Mouse (Mus musculus): ENCODE results near the gene Nudt19. TPM values are rescaled to one million over a fixed set of nuclear protein-coding genes. Genes with fewer than 3 reads are reported as not detected.

Nudt19 gene
- total and polyA plus RNA-seq, 3 experiments, result 30.1 to 122 (median 85.6) TPM

DNA sequence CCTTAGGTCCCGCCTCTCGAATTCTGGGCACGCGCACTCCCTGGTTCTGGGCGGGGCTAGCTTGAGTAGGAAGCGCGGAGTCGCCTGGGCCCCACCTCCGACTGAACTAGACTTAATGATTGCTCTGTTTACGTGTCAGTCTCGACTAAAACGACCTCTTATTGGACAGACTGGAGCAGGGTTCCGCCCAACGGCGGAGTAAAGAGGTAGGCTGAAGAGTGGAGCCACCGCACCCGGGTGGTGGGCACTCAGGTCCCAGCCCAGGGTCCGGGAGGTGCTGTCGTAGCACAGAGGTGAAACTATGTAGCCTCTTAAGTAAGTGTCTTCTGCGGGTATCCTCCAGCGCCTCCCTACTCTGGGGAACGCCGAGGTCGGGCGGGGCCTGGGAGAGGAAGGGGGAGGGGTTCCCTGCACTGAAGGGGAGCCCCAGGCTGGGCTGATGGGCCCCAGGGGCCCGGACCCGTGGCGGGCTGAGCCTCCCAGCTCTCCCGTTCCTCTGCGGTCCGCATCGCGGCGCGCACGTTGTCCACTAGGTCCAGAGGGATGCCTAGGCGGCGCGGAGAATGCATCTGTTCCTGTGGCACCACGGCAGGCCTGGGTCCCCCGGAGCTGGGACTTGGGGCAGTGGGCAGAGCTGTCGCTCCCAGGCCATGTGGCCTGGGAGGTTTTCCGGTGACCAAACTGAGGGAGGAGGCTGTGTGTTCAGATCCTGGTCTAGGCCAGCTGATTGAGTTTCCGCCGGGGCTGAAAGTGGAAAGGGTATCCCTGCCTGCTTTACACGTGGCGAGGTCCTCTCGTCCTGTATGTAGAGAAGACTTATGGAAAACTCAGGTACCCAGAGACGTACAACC is 30.2 kb upstream of the Nudt19 start, which contains the start of gene Ankrd27:
Ankrd27 (plus strand) TSS at position 190 of the 851 bp plus-strand sequence.
- no peaks in the 10 kb centered on the region; the same call in 1 of the 2 replicates for H3K9me3 ChIP-seq (replicated peaks)
- peaks cover 73% of the 10 kb centered on the region for H3K4me1 ChIP-seq (ENCODE audit: insufficient read depth, low read depth, low read length)
- peaks cover 24% of the 10 kb centered on the region for H3K36me3 ChIP-seq (replicated peaks)
- DNase-seq (ENCODE audit: low spot score) (peak; percentile 85), ATAC-seq (ENCODE audit: extremely low read depth, insufficient number of reproducible peaks, low FRiP score, poor library complexity, severe bottlenecking) (peak; percentile 72)
- peaks cover 15% of the 10 kb centered on the region; the same call in 1 of the 2 replicates for H3K27me3 ChIP-seq (ENCODE audit: insufficient read depth, low read length)
- peak within 1 kb of the TSS; percentile 95 for H3K4me3 ChIP-seq (ENCODE audit: low read depth, low read length)
- no peak for TF ChIP-seq POLR2AphosphoS5 (IDR thresholded peaks at IDR 0.05; ENCODE audit: insufficient replicate concordance, low read depth, low read length)
- no peak for TF ChIP-seq CTCF (IDR thresholded peaks at IDR 0.05; ENCODE audit: low read depth, low read length)
- TF ChIP-seq TAL1 (conservative IDR thresholded peaks at IDR 0.05; ENCODE audit: low read depth, low read length), result no peak
- no peak for TF ChIP-seq GATA2 (IDR thresholded peaks at IDR 0.05; ENCODE audit: borderline replicate concordance, low read depth, low read length)
- TF ChIP-seq GATA1 (IDR thresholded peaks at IDR 0.05; ENCODE audit: borderline replicate concordance, low read length), result no peak

DNA sequence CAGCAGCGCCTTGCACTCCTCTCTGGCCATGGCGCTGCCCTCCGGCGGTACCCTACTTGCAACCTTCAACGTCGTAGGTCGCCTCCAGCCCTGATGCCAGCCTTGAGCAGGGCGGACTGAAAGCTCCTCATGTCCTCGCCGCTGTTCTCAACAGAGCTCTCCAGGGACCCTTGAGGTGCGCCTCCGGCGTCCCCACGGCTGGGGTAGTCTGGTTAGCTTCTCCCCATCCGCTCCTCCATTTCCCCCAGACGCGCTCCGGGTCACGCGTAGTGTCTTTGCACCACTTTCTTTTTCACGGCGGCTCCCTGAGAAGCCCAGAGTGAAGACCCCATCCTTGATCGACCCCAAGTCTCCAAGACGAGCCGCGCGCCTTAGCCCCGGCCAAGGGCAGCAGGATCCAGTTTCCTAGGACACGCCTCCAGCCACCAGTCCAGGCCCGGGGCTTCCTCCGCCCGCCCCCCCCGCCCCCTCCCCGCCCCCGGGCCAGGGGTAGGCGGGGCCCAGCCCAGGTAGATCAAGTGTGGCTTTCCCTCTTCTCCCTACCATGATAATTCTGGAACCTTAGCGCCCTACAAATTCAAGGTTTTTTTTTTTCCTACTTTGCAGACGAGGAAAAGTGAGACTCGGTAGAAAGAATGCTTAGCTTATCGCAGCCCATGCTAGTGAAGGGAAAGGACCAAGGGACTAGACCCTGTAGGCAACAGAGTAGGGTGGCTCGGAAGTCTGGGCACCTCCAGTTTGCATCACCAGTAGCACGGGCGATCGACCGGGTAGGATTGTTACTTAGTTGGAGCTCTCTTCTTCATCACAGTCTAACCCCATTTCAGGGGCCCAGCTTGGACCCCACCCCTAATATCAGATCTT is 29.3 kb upstream of the Nudt19 start, which contains the start of gene Rgs9bp:
Rgs9bp (minus strand) TSS at position 392 of the 864 bp plus-strand sequence.
- peak within 1 kb of the TSS; percentile 95 for H3K4me3 ChIP-seq (ENCODE audit: low read depth, low read length)
- H3K27me3 ChIP-seq (ENCODE audit: insufficient read depth, low read length), result peaks cover 15% of the 10 kb centered on the region; the same call in 1 of the 2 replicates
- 0 out of 2 replicates have a peak, but pooled peaks have one; percentile 6 for ATAC-seq (ENCODE audit: extremely low read depth, insufficient number of reproducible peaks, low FRiP score, poor library complexity, severe bottlenecking)
- H3K36me3 ChIP-seq (replicated peaks), result peaks cover 24% of the 10 kb centered on the region
- TF ChIP-seq GATA1 (IDR thresholded peaks at IDR 0.05; ENCODE audit: borderline replicate concordance, low read length), result no peak
- no peak for TF ChIP-seq GATA2 (IDR thresholded peaks at IDR 0.05; ENCODE audit: borderline replicate concordance, low read depth, low read length)
- TF ChIP-seq TAL1 (conservative IDR thresholded peaks at IDR 0.05; ENCODE audit: low read depth, low read length), result no peak
- no peak for TF ChIP-seq POLR2AphosphoS5 (IDR thresholded peaks at IDR 0.05; ENCODE audit: insufficient replicate concordance, low read depth, low read length)
- TF ChIP-seq CTCF (IDR thresholded peaks at IDR 0.05; ENCODE audit: low read depth, low read length), result no peak
- no peaks in the 10 kb centered on the region; the same call in 1 of the 2 replicates for H3K9me3 ChIP-seq (replicated peaks)
- peak; percentile 82 for DNase-seq (ENCODE audit: low spot score)
- H3K4me1 ChIP-seq (ENCODE audit: insufficient read depth, low read depth, low read length), result peaks cover 66% of the 10 kb centered on the region

DNA sequence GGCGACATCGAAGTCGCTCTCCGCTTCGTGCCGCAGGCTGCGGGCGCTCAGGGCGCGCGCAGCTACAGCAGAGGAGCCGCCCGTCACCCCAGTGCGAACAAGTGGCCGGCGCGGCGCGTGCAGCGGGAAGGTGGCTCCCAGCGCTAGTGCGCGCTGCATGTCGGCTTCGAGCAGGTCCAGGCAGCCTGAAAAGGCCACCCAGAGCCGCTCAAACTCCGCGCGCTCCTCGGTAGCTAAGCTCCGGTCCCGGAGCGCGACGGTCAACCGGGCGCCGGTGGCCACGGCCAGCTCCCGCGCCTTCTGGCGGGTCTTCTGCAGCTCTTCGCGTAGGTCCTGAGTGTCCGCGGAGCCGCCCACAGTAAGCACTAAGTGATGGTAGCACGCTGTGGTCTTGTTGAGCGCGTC is 28.7 kb upstream of the Nudt19 start:
- TF ChIP-seq TAL1 (conservative IDR thresholded peaks at IDR 0.05; ENCODE audit: low read depth, low read length) (no peak), GATA2 (IDR thresholded peaks at IDR 0.05; ENCODE audit: borderline replicate concordance, low read depth, low read length) (no peak), GATA1 (IDR thresholded peaks at IDR 0.05; ENCODE audit: borderline replicate concordance, low read length) (no peak)
- ATAC-seq (ENCODE audit: extremely low read depth, insufficient number of reproducible peaks, low FRiP score, poor library complexity, severe bottlenecking), result no peak
- Histone ChIP-seq H3K27me3 (ENCODE audit: insufficient read depth, low read length) (peaks cover 15% of the 10 kb centered on the region; the same call in 1 of the 2 replicates), H3K36me3 (replicated peaks) (peaks cover 25% of the 10 kb centered on the region), H3K4me3 (ENCODE audit: low read depth, low read length) (peak overlapping the region; percentile 95), H3K9me3 (replicated peaks) (no peaks in the 10 kb centered on the region; the same call in 1 of the 2 replicates), H3K4me1 (ENCODE audit: insufficient read depth, low read depth, low read length) (peaks cover 62% of the 10 kb centered on the region)
- DNase-seq (ENCODE audit: low spot score), result peak; percentile 20

DNA sequence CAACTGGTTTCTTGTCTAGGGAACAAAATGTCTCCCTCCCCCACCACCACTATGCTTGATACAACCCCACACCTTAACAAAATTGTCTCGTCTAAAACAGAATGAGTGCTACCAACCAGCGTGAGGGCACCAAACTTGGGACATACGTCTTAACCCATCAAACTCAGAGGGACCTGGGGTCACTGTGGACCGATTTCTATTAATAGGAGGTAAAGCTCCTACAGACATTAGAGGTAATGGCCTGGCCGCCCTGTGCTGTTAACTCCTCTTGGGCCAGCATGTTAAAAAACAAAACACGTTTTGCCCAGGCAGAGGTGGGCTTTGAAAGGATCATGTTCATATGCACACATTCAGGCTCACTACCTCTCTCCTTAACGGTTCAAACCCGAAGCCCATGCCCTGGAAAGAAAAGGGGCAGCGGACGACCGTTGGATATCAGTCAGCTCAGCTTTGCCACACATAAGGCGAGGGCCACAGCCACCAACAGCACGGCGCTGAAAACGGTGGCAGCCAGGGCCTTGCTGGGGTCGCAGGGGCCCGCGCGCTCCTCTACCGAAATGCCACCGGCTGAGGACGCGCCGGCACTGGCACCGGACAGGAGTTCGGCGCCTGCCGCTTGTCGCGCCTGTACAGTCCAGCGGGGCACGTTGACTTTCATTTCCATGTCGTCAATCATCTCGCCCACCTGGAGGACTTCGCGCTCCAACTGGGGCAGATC is 28.1 kb upstream of the Nudt19 start:
- no peak for DNase-seq (ENCODE audit: low spot score)
- Histone ChIP-seq H3K4me3 (ENCODE audit: low read depth, low read length) (peak overlapping the region; percentile 95), H3K27me3 (ENCODE audit: insufficient read depth, low read length) (peaks cover 15% of the 10 kb centered on the region; the same call in 1 of the 2 replicates), H3K9me3 (replicated peaks) (no peaks in the 10 kb centered on the region; the same call in 1 of the 2 replicates), H3K4me1 (ENCODE audit: insufficient read depth, low read depth, low read length) (peaks cover 58% of the 10 kb centered on the region), H3K36me3 (replicated peaks) (peaks cover 29% of the 10 kb centered on the region)
- TF ChIP-seq GATA1 (IDR thresholded peaks at IDR 0.05; ENCODE audit: borderline replicate concordance, low read length) (no peak), CTCF (IDR thresholded peaks at IDR 0.05; ENCODE audit: low read depth, low read length) (no peak), POLR2AphosphoS5 (IDR thresholded peaks at IDR 0.05; ENCODE audit: insufficient replicate concordance, low read depth, low read length) (no peak), GATA2 (IDR thresholded peaks at IDR 0.05; ENCODE audit: borderline replicate concordance, low read depth, low read length) (no peak), TAL1 (conservative IDR thresholded peaks at IDR 0.05; ENCODE audit: low read depth, low read length) (no peak)
- ATAC-seq (ENCODE audit: extremely low read depth, insufficient number of reproducible peaks, low FRiP score, poor library complexity, severe bottlenecking), result no peak

DNA sequence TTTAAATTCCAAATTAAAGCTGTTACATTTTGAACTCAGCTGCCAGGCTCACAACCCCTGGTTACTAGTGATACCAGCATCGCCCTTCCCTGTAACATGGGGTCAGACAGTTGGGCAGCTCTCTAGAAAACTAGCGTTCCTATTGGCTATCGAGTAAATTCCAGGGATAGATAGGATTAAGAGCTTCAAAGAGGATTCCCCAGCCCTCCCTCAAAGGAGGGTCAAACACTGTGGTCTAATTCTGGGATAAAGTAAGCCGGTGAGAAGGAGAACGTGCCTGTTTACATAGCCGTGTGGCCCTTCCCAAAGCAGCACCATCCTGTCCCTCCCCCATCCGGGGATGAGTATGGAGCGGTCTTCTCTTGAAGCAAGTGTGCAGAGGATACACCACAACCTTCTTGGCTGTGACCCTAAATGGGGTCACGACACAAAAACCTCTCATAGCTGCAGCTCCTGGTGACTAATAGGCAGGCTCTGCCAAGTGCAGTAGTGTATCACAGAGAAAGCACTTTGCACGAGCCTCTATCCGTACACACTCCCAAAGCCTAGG is 27.4 kb upstream of the Nudt19 start:
- Histone ChIP-seq H3K4me1 (ENCODE audit: insufficient read depth, low read depth, low read length) (peaks cover 52% of the 10 kb centered on the region), H3K9me3 (replicated peaks) (no peaks in the 10 kb centered on the region; the same call in 1 of the 2 replicates), H3K36me3 (replicated peaks) (peaks cover 30% of the 10 kb centered on the region), H3K27me3 (ENCODE audit: insufficient read depth, low read length) (peaks cover 16% of the 10 kb centered on the region; the same call in 1 of the 2 replicates), H3K4me3 (ENCODE audit: low read depth, low read length) (peak overlapping the region; percentile 95)
- DNase-seq (ENCODE audit: low spot score) (no peak), ATAC-seq (ENCODE audit: extremely low read depth, insufficient number of reproducible peaks, low FRiP score, poor library complexity, severe bottlenecking) (no peak)
- TF ChIP-seq GATA2 (IDR thresholded peaks at IDR 0.05; ENCODE audit: borderline replicate concordance, low read depth, low read length), result no peak
- no peak for TF ChIP-seq CTCF (IDR thresholded peaks at IDR 0.05; ENCODE audit: low read depth, low read length)
- TF ChIP-seq POLR2AphosphoS5 (IDR thresholded peaks at IDR 0.05; ENCODE audit: insufficient replicate concordance, low read depth, low read length), result no peak
- no peak for TF ChIP-seq TAL1 (conservative IDR thresholded peaks at IDR 0.05; ENCODE audit: low read depth, low read length)
- no peak for TF ChIP-seq GATA1 (IDR thresholded peaks at IDR 0.05; ENCODE audit: borderline replicate concordance, low read length)

All from G1E (cell line).